Mouse (Mus musculus): ENCODE data around the gene Cyld. TPM values are rescaled to one million over a fixed set of nuclear protein-coding genes. Genes with fewer than 3 reads are reported as not detected.

The Cyld gene
- polyA plus RNA-seq, 1 experiment = 31.0 TPM

DNA sequence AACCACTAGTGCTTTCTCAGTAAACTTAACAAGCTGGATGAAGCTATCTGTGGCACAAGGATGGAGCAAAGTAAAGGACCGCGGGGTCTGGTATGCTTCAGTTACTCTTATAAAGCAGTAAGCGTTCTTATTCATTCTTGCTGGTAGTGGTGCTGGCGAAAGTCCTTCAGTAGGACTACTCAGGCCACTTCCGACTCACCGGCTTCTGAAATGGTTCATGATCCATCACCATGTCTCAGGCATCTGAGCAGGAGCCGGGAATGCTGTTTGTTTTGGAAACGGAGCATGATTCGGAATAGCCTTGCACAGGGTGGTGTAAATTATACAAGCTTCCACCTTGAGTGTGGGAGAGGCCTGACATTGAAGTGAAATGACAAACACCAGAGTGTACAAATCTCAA lies 99.8 kb downstream of the Cyld start:
- Histone ChIP-seq H3K4me1 (ENCODE audit: control insufficient read depth, insufficient read depth, low read length) (no peaks in the 10 kb centered on the region; the same call in 1 of the 2 replicates), H3K4me3 (ENCODE audit: insufficient read depth, low read length) (no peak overlapping the region), H3K27ac (ENCODE audit: insufficient read depth, low read length) (no peak overlapping the region)
- no peak for TF ChIP-seq CTCF (IDR thresholded peaks at IDR 0.05; ENCODE audit: extremely low read depth, insufficient read depth, low read length)
- TF ChIP-seq POLR2A (IDR thresholded peaks at IDR 0.05; ENCODE audit: extremely low read depth, insufficient read depth, low read length) = no peak

Other genes starting within 250 kb of the Cyld start
- gene Nkd1, start 175.7 kb upstream of the Cyld start, polyA plus RNA-seq (2012; rRNA removed) = 20.6 and 22.7 TPM in 2 replicates
- gene Snx20, start 60.9 kb upstream of the Cyld start, polyA plus RNA-seq (2012; rRNA removed) = 1.1 and 1.6 TPM in 2 replicates
- 0.13 and 0.31 TPM in 2 replicates for gene Nod2, start 49.7 kb upstream of the Cyld start, polyA plus RNA-seq (2012; rRNA removed)

All from cortical plate, adult 2 months (tissue).